Mouse (Mus musculus): ENCODE measurements around the gene Kcnab2.
A peak's percentile ranks its signal among the peaks of the same experiment; 100 is the strongest.

Gene Kcnab2

DNA sequence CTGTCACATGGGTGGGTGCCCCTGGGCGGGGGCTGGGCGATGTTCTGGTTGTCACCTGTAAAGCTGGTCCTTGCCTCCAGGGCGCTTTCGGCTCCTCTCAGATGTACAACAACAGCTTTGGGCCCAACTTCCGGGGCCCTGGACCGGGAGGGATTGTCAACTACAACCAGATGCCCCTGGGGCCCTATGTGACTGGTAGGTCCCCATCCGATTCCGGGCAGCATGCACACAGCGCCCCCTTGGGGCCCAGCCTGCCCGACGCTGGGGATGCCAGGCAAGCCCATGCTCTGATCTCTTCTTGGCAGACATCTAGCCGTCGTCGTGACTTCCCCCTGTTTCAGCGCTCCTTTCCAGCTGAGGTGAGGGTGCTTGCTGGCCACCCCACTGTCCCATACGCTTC is 92.0 kb downstream of the Kcnab2 start:
- DNase-seq (ENCODE audit: low spot score) = no peak

DNA sequence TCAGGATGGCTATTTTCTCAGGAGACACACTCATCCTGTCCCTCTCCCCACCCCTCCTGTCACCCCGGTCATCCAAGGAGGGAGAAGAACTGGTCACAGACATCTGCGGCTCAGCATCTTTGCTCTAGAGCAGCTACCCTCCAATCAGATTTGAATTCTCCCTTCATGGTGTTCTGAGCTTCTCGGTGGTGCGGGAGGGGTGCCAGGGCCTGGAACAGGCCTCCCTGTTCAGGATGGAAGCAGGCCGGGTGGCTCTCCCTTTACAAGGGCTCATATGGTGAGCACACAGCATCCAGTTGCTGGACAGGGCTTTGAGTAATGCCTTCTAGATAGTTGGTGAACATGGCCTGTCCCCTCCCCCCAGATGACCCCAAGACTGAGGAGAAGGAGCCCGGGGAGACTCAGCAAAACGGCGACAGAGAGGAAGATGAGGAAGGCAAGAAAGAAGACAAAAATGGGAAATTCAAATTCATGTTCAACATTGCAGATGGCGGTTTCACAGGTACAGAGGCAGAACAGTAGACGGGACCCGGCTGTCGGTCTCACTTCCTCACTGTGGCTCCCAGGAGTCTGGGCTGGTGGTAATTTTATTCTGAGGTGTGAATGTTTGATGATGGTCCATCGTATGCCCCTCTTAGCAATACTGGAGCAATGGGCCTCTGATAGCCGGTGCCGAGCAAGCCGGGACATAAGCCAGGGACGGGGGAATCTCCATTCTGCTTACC is 95.0 kb downstream of the Kcnab2 start:
- no peak for DNase-seq (ENCODE audit: low spot score)

DNA sequence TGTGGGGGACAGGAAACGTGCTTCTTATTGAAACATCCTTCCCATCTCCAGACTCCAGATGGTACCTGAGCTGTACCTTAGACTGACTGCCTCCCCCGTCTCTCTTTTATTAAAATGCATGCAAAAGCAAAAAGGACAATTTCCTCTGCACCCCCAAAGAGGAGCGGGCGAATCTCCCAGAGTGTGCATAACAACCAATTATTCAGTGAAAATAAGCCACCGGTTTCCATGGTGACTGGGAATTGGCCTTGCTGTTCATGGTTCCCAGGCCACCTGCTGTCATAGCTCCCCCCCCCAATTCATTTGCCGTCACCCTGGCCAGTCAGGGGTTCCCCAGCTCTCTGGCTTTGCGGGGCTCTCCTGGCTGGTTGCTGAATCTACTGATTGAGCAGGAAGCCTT is 112.4 kb downstream of the Kcnab2 start:
- DNase-seq (ENCODE audit: low spot score) = no peak

DNA sequence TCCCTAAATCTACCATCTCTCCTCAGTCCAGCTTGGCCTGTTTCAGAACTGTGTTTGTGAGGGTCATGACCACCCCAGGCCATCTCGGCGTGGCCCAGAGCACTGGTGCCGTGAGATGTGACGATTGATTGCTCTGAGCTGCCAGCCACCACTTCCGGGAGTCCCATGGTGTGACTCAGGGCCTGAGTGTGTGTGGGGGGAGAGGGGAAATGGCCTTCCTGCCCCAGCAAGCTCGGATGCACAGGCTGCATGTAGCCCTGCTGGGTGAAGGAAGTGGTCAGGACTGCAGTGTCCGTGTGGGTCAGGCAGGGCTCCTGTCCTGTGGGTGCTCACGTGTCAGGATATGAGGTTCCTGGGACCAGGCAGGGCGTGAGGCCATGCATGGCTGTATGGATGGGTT is 115.5 kb downstream of the Kcnab2 start:
- no peak for DNase-seq (ENCODE audit: low spot score)

DNA sequence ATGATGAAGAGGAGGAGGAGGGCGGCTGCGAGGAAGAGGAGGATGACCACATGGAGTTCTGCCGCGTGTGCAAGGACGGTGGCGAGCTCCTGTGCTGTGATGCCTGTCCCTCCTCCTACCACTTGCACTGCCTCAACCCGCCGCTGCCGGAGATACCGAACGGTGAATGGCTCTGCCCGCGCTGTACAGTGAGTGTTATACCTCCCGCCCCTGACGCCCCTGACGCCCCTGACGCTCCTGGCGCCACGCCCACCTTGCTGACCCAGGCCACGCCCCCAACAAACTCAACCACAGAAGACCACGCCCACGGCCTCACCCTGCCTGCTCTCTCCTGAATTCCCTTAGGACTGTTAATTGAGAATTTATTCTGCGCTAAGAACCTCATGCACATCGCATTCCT is 116.8 kb downstream of the Kcnab2 start:
- no peak for DNase-seq (ENCODE audit: low spot score)

DNA sequence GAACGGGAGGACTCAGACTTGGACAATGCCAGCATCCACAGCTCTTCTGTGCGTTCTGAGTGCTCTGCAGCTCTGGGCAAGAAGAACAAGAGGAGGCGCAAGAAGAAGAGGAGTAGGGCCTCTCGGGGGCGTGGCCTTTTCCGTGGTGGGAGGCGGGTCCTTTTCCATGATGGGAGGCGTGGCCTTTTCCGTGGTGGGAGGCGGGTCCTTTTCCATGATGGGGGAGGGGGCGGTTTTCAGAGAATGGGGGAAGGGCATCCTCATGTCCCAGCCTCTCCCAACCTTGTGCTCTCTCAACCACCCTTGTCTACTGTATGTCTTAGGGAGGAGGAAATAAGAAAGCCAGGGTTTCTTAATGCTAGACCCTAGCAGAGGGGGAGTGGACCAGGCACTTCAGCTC is 118.0 kb downstream of the Kcnab2 start:
- DNase-seq (ENCODE audit: low spot score) = no peak

DNA sequence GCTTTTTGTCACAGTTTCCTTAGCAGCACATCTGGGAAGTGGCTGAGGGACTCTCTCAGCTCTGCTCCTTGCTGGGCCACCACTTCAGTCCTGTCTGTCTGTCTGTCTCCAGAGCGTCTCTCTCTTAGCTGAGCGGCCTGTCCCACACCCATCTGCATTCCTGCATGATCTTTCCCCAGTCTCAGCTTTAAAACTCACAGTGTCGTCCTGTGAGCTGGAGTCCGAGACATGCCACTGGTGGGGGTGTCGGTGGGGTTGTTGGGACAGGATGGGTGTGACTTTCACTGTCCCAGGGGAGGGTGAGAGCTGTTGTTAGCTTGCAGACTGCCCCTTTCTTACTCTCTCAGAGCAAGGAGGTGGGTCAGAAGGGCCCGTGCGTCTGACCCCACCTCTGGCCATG is 122.0 kb downstream of the Kcnab2 start:
- DNase-seq (ENCODE audit: low spot score) = no peak

DNA sequence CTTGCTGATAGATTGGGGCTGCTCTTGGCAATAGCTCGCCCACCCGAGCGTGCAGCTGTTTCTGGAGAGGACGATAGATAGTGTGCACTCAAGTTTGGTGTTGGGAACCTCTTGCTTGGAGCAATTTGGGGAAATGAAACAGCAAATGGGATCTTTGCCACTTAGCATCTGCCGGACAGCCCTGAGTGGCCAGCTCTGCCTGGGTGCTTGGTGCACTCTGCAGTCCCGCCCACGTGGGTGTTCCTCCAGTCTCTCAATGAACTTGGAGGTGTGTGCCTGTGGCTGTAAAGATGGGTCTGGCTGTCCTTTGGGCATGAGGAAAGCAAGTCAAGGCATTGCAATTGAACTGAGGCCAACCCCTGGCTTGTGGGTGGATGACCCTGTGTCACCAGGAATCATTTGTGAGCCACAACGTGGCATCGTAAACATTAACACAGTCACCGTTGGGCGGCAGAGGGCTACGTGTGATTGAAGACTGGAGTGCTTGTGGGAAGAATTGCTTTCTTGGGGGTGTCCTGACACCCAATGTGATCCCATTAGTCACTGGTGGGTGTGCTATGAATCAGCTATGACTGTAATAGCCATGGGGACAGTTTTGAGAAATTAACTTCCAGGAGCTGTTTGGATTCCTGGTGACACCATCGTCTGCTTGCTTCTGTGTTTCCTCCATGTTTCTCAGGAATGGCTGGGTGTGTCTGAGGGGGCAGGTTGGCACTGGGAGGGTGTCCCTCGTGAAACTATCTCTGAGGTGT is 123.6 kb downstream of the Kcnab2 start:
- no peak for DNase-seq (ENCODE audit: low spot score)

DNA sequence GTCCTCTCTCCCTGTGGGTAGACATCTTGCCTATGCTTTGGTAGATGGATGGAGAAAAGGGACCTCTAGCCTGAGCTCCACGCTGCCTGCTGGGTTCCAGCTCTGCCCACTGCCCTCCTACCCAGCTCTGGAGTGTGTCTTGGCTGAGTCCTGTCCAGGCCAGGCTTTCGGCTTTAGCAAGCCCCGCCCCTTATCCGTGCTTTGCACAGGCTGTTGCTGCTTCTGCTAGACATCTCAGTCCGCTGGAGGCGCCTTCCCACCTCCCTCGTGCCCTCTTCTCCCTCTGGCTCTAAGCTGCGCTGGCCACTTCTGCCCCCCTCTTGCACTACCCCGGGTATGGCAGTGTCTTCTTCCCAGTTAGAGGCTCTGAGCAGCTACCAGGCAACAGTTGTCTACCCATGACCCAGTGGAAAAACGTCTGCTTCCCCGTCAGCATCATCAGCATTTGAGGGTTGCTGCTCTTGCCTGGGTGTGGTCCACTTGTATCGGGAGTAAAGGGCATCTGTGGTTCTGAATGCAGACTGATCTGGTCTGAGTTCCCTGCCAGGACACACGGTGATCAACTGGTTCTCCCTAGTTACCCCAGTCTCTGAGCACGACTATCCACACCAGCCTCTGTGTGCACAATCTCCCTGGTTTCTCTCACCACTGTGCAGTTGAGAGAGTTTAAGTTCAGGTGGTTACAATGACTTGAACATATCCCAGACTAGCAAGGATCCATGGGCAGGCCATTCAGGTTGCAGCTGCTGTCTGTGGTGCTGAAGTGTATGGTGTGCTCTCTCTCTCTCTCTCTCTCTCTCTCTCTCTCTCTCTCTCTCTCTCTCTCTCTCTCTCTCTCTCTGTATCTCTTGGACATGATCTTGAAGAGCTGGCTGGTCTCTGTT is 126.0 kb downstream of the Kcnab2 start:
- no peak for DNase-seq (ENCODE audit: low spot score)

DNA sequence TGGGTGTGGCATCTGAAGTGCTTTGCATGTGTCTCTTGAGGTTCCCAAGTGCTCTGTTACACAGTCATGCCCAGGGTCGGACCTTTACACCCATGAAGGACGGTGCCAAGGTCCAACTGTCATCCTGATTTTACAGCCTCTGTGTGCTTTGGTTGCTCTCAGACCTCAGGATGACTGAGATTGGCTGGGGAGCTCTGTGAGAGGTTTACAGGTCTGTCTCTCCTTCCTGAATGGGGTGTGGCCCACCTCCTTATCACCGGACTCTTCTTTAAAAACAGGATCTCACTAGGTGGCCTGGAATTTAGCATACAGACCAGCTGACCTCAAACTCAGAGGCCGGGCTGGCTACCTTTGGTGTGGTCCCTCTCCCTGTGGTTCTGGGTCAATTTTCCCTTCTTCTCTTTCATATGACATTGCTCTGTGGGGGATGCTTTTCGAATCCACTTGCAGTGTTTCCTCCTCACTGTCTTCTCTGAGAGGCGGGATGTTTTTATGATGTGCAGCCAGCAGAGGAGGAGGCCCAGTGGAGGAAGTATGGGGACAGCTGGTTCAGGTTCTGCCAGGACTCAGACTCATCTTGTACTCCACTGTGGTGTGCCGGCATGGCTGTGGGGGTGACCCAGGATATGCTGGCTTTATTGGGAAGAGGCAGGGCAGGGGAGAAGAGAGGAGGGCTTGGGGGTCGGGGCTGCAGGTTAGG is 126.8 kb downstream of the Kcnab2 start:
- no peak for DNase-seq (ENCODE audit: low spot score)

DNA sequence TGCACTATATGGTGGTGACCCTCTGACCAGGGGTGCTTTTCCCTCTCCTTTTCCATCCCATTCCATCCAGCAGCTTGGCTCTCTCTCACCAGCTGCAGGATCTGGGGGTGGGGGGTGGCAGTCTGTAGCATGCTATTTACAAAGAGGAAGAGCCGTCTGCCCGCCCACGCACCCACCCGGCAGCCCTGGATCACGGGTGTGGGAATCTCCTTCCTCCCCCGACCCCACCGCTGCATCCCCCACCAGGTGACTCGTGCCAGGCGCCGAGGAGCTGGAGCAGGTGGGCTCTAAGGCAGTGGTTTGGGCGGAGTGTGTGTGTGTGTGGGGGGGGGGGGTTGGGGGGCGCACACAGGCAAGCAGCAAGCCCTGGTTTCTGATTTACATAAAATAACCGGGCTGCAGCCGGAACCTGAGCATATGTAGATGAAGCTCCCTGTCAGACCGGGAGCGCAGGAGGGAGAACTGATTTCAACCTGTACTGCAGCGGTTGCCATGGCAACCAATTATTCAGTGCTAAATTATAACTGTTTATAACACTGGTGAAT is 127.8 kb downstream of the Kcnab2 start:
- DNase-seq (ENCODE audit: low spot score) = no peak

DNA sequence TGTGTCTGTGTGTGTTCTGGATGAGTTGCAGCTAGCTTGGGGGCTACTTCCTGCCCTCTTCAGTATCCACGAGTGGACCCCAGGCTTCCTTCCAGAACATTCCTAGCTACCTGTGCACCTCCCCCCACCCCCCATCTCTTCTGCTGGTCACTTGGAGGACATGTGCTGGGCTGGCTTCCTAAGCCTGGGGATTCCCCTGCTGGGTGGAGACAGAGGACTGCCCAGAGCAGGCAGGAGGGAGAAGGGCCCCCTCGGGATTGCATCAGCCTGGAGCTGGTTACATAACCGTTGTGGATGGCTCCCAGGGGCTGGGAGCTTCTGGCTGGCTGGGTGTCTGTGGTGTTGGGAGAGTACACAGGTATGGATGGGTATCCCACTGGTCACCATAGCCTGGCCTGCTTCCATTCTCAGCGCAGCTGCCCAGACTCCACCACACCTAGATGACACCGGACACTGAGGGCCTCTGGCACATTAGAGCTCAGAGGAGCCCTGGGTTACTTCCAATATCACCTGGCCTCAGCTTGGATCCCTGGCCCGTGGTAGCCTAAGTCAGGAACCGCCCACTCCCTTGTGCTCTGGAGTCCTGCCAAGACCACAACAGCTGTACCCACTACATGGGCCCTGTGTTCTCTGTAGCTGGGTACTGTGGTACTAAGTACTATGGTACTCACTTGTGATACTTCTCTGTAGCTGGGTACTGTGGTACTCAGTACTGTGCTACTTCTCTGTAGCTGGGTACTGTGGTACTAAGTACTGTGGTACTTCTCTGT is 132.4 kb downstream of the Kcnab2 start:
- peak; percentile 16 for DNase-seq (ENCODE audit: low spot score)

DNA sequence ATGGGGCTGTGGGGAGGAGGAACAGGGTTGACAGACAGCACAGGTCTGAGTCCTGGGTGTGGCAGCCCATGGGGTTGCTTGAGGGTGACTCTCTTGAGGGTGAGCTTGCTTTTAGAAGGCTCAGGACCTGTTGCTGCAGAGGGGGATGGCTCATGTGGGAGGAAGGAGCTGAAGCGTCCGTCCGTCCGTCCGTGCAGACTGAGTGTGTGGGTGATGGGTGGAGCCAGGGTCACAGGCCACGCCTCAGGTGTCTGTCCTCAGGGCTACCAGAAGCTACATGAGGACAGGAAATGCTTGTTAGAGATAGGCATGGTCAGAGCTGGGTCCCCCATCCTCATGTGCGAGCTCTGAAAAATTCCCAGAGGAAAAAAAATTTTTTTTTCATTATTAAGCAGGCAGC is 133.0 kb downstream of the Kcnab2 start:
- DNase-seq (ENCODE audit: low spot score) = no peak

DNA sequence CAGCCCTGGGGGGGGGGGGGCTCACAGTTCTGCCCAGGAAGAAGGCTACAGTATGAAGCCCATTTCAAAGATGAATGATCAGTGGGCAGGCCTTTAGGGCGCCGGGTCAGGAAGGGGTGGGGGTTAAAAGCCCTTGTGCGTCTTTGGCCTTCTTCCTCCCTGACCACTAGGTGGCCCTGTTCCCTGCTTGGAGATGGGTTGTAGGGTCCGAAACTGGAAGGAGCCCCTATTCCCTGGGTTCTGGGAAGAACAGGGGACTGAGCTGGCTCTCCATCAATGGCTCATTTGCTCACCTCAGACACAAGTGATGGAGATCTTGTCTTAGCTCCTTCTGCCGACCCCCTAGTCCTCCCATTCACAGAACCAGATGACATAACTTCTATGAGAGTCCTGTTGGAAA is 134.4 kb downstream of the Kcnab2 start:
- DNase-seq (ENCODE audit: low spot score) = no peak
